Mouse (Mus musculus) spleen, adult 10 weeks (tissue): ENCODE measurements around the gene Fdx1l. TPM values are rescaled to one million over a fixed set of nuclear protein-coding genes. Genes with fewer than 3 reads are reported as not detected.

Experiments used
- polyA plus RNA-seq: library from polyadenylated mRNA; stranded (reverse); fragments of 350-450 nt; fragmentation: Illumina TruSeq; extraction: RNeasy Lipid Tissue Mini Kit (QIAGEN cat#74804); gene quantifications from one replicate; pipeline ENCODE4 v1.2.3, GENCODE M21; 2015; ENCODE audit warnings: low replicate concordance; ENCODE audit not compliant: insufficient read depth

Gene Fdx1l
- polyA plus RNA-seq: 21.1 TPM

DNA sequence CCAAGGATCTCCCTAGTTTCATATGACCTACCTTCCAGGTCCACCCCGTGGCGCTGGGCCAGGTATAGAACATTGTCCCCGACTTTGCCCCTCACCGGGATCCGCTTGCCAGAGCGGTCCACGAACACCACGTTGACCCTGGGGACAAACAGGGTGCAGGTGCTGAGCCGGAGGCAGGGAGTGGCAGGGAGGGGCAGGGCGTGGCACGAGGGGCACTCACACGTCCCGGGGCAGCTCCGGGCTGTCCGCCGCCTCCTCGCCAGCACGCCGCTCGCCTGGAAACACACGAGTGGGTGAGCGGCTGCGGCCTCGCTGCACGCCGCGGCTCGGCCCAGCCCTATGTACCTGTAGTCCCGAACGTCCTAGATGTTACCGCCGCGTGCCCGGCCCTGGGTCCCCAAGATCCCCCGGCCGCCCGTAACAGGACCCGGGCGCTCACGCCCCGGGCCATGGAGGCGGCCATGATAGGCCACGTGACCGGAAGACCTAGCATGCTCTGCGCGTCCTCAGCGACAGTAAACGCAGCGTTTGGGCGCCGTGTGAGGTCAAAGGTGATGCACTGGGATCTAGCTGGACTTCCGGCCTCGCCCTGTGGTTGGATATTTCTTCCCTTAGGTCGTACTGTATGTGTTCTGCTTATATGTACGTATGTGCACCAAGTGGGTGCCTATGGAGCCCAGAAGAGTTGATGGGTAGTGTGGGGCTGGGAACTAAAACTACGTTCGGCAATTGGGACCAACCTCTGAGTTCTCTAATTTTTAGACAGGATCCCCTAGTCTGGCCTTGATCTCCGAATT, at the start of gene Fdx1l, which contains the start of gene Gm49373:
Fdx1l (minus strand) TSS at position 571 of the 797 bp plus-strand sequence.
Gm49373 (minus strand) TSS at position 53 of the 797 bp plus-strand sequence.

GRCm38 (mm10) chr9:21091707-21092320, 18.4 kb upstream of the Fdx1l start, which contains the start of the genes Gm38431 and Raver1:
TSS of gene Gm38431 (minus strand) at chr9:21091997.
TSS of gene Raver1 (minus strand) at chr9:21092008.

DNA sequence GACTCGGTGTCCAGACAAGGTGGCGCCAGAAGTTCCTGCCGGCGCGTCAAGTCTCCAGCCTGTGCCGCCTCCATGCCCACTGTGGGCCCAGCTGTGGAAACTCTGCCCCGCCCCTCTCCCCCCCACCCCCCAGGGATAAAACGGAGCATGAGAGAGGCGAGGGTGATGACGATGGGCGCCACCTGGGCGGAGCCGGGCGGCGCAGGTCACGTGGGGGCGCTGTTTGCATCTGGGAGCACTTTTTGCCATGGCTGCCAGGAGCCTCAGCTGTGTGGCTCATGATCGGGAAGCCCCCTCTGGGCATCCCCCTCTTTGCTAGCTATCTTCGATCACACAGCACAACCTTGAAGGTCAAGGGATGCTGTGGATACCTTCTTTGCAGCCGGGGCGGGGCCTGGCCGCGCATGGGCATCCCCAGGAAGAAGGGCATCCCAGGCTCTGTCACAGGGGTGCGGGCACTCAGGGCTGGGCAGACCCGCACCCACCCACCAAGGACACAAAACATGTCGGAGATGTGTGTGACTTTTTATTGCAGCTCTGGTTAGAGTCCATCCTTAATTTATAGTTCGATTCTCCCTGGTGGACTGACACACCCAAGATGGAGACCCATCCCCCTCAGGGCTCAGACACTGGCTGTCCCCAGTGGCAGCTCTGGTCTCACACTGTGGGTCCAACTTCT, 6.3 kb downstream of the Fdx1l start, which contains the start of gene Zglp1:
Zglp1 (minus strand) TSS at position 88 of the 679 bp plus-strand sequence.

GRCm38 (mm10) chr9:21031896-21032351, 41.5 kb downstream of the Fdx1l start, which contains the start of gene Icam5:
TSS of gene Icam5 (plus strand) at chr9:21032073.

GRCm38 (mm10) chr9:21029291-21030054, 43.9 kb downstream of the Fdx1l start, which contains the start of gene Icam4:
TSS of gene Icam4 (plus strand) at chr9:21029373.

Other genes starting within 250 kb of the Fdx1l start
- 29.9 TPM for gene A230050P20Rik, start 205.0 kb downstream of the Fdx1l start, polyA plus RNA-seq
- gene Angptl6, start 193.9 kb downstream of the Fdx1l start, polyA plus RNA-seq: 0.44 TPM
- gene Ppan, start 185.4 kb downstream of the Fdx1l start, polyA plus RNA-seq: 14.3 TPM
- 129 TPM for gene Eif3g, start 175.0 kb downstream of the Fdx1l start, polyA plus RNA-seq
- gene Dnmt1, start 113.7 kb downstream of the Fdx1l start, polyA plus RNA-seq: 50.1 TPM
- gene S1pr2, start 96.8 kb downstream of the Fdx1l start, polyA plus RNA-seq: 2.0 TPM
- gene Mrpl4, start 70.9 kb downstream of the Fdx1l start, polyA plus RNA-seq: 16.7 TPM
- gene Icam1, start 57.6 kb downstream of the Fdx1l start, polyA plus RNA-seq: 75.3 TPM
- gene Icam4, start 44.2 kb downstream of the Fdx1l start, polyA plus RNA-seq: 0.57 TPM
- gene Icam5, start 41.5 kb downstream of the Fdx1l start, polyA plus RNA-seq: 0.10 TPM
- gene Zglp1, start 6.5 kb downstream of the Fdx1l start, polyA plus RNA-seq: 0.33 TPM
- not detected for gene Gm49373, start 518 bp downstream of the Fdx1l start, polyA plus RNA-seq
- gene Gm38431, start 18.4 kb upstream of the Fdx1l start, polyA plus RNA-seq: 1.5 TPM
- 26.0 TPM for gene Raver1, start 18.4 kb upstream of the Fdx1l start, polyA plus RNA-seq
- 33.0 TPM for gene Tyk2, start 57.6 kb upstream of the Fdx1l start, polyA plus RNA-seq
- 112 TPM for gene Cdc37, start 76.4 kb upstream of the Fdx1l start, polyA plus RNA-seq
- 8.6 TPM for gene Pde4a, start 92.1 kb upstream of the Fdx1l start, polyA plus RNA-seq
- gene Keap1, start 165.7 kb upstream of the Fdx1l start, polyA plus RNA-seq: 18.0 TPM
- 3.4 TPM for gene S1pr5, start 174.8 kb upstream of the Fdx1l start, polyA plus RNA-seq
- gene Atg4d, start 191.7 kb upstream of the Fdx1l start, polyA plus RNA-seq: 8.0 TPM
- 70.9 TPM for gene Kri1, start 214.4 kb upstream of the Fdx1l start, polyA plus RNA-seq
- 23.0 TPM for gene Cdkn2d, start 217.8 kb upstream of the Fdx1l start, polyA plus RNA-seq
- 4.0 TPM for gene Ap1m2, start 238.7 kb upstream of the Fdx1l start, polyA plus RNA-seq
- 243 TPM for gene Slc44a2, start 247.1 kb upstream of the Fdx1l start, polyA plus RNA-seq